Mouse (Mus musculus): Measurements from ENCODE around the gene Vmn2r84. TPM values are rescaled to one million over a fixed set of nuclear protein-coding genes. Genes with fewer than 3 reads are reported as not detected.
A peak's percentile ranks its signal among the peaks of the same experiment; 100 is the strongest.
"Not testable (repeated sequence)": the region's sequence is repeated elsewhere in the genome, so short reads cannot be mapped to it uniquely, and the experiment has no call there.

Gene Vmn2r84
- total and polyA plus RNA-seq, 3 experiments: 0.01 TPM; not detected in 2

- TF ChIP-seq CHD2 (IDR thresholded peaks at IDR 0.05; ENCODE audit: low read length) (no peak), TBP (IDR thresholded peaks at IDR 0.05; ENCODE audit: low read depth, low read length) (no peak), ZC3H11A (IDR thresholded peaks at IDR 0.05; ENCODE audit: low read depth, low read length) (peak; percentile 94), BHLHE40 (IDR thresholded peaks at IDR 0.05; ENCODE audit: borderline replicate concordance, low read depth, low read length) (no peak), ELF1 (IDR thresholded peaks at IDR 0.05; ENCODE audit: low read depth, low read length) (no peak), SIN3A (IDR thresholded peaks at IDR 0.05; ENCODE audit: low read length) (0 out of 2 replicates have a peak, but pooled peaks have one; percentile 38), RCOR1 (IDR thresholded peaks at IDR 0.05; ENCODE audit: low read depth, low read length) (no peak), MYC (IDR thresholded peaks at IDR 0.05; ENCODE audit: low read depth, low read length) (peak; percentile 98), ZNF384 (IDR thresholded peaks at IDR 0.05; ENCODE audit: low read depth, low read length) (no peak), MAX (IDR thresholded peaks at IDR 0.05; ENCODE audit: low read length) (peak; percentile 95), NELFE (IDR thresholded peaks at IDR 0.05; ENCODE audit: low read depth, low read length) (no peak)
Observed at GRCm38 (mm10) chr10:130363438-130364164, 30.5 kb downstream of the Vmn2r84 start (continued).

- H3K9me3 ChIP-seq (replicated peaks; ENCODE audit: insufficient read depth, low read length): no peaks in the 10 kb centered on the region
- DNase-seq (ENCODE audit: low read depth, low spot score): no peak
- no peaks in the 10 kb centered on the region for H3K4me1 ChIP-seq (ENCODE audit: control insufficient read depth in 1 of 2, insufficient read depth in 2 of 2, low read length in 2 of 2)
- 0 out of 2 replicates have a peak, but pooled peaks have one; percentile 7 for TF ChIP-seq GATA1 (IDR thresholded peaks at IDR 0.05; ENCODE audit: low read depth, low read length)
- no peak for TF ChIP-seq HCFC1 (IDR thresholded peaks at IDR 0.05; ENCODE audit: low read depth, low read length)
- TF ChIP-seq BHLHE40 (IDR thresholded peaks at IDR 0.05; ENCODE audit: borderline replicate concordance, low read depth, low read length): no peak
- no peak for TF ChIP-seq EP300 (IDR thresholded peaks at IDR 0.05; ENCODE audit: low read depth in 1 of 2, low read length in 2 of 2)
- TF ChIP-seq RCOR1 (IDR thresholded peaks at IDR 0.05; ENCODE audit: low read depth, low read length): no peak
- no peaks in the 10 kb centered on the region for H3K79me2 ChIP-seq (ENCODE audit: control insufficient read depth, insufficient read depth, low read length, poor library complexity)
- no peaks in the 10 kb centered on the region for H3K36me3 ChIP-seq (ENCODE audit: control insufficient read depth in 1 of 2, insufficient read depth in 2 of 2, low read length in 2 of 2)
- no peak overlapping the region for H3K27ac ChIP-seq (ENCODE audit: control insufficient read depth, low read depth, low read length)
- no peaks in the 10 kb centered on the region for H3K27me3 ChIP-seq (ENCODE audit: control insufficient read depth in 1 of 2, insufficient read depth in 2 of 2, low read length in 2 of 2)
- no peak overlapping the region for H3K9ac ChIP-seq (ENCODE audit: control insufficient read depth, low read depth, low read length, poor library complexity, severe bottlenecking)
- H3K4me3 ChIP-seq (ENCODE audit: control insufficient read depth in 1 of 2, insufficient read depth in 1 of 2, low read depth in 2 of 2, low read length in 2 of 2): no peak overlapping the region
Observed at GRCm38 (mm10) chr10:130344056-130344455, 50.1 kb downstream of the Vmn2r84 start.

DNA sequence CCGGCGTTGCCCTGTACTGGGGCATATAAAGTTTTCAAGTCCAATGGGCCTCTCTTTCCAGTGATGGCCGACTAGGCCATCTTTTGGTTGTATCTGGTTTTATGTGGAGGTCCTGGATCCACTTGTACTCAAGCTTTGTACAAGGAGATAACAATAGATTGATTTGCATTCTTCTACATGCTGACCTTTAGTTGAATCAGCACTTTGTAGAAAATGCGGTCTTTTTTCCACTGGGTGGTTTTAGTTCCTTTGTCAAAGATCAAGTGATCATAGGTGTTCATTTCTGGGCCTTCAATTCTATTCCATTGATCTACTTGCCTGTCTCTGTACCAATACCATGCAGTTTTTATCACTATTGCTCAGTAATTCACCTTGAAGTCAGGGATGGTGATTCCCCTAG is 54.1 kb downstream of the Vmn2r84 start:
- H3K36me3 ChIP-seq (ENCODE audit: control insufficient read depth in 1 of 2, insufficient read depth in 2 of 2, low read length in 2 of 2): peaks cover 0 to 21% of the 10 kb centered on the region in 2 experiments; a peak in 2 of 4 replicates
- H3K4me1 ChIP-seq (ENCODE audit: control insufficient read depth in 1 of 2, insufficient read depth in 2 of 2, low read length in 2 of 2): peaks cover 7 to 18% of the 10 kb centered on the region in 2 experiments
- not testable (repeated sequence) for H3K9ac ChIP-seq (ENCODE audit: control insufficient read depth, low read depth, low read length, poor library complexity, severe bottlenecking); H3K27ac ChIP-seq (ENCODE audit: control insufficient read depth, low read depth, low read length); H3K9me3 ChIP-seq (replicated peaks; ENCODE audit: insufficient read depth, low read length); H3K27me3 ChIP-seq (ENCODE audit: control insufficient read depth in 1 of 2, insufficient read depth in 2 of 2, low read length in 2 of 2); H3K4me3 ChIP-seq (ENCODE audit: control insufficient read depth in 1 of 2, insufficient read depth in 1 of 2, low read depth in 2 of 2, low read length in 2 of 2); H3K79me2 ChIP-seq (ENCODE audit: control insufficient read depth, insufficient read depth, low read length, poor library complexity); DNase-seq (ENCODE audit: low read depth, low spot score)
